Mouse (Mus musculus): ENCODE results near the gene Fkbp6. TPM values are rescaled to one million over a fixed set of nuclear protein-coding genes. Genes with fewer than 3 reads are reported as not detected.

Fkbp6 gene
- not detected in 2 replicates for polyA plus RNA-seq (2015; fragmentation: Nextera tagmentation; extraction: Ambion mirVana)

- Histone ChIP-seq H3K9ac (no peak within 1 kb of the TSS), H3K27ac (no peak within 1 kb of the TSS), H3K4me2 (no peak within 1 kb of the TSS), H3K4me3 (no peak within 1 kb of the TSS), H3K9me3 (replicated peaks) (no peaks in the 10 kb centered on the region), H3K36me3 (ENCODE audit: poor library complexity, severe bottlenecking) (no peaks in the 10 kb centered on the region), H3K27me3 (peaks cover 11% of the 10 kb centered on the region), H3K4me1 (no peaks in the 10 kb centered on the region)
- WGBS: 91% methylated on average over 35 of the region's 35 CpGs
- no peak for ATAC-seq
Measured at GRCm38 (mm10) chr5:135349862-135350261, at the start of gene Fkbp6. Fkbp6 (minus strand) TSS chr5:135350044.

GRCm38 (mm10) chr5:135399382-135399781 lies 49.5 kb upstream of the Fkbp6 start:
- Histone ChIP-seq H3K9ac (no peak overlapping the region), H3K4me3 (no peak overlapping the region), H3K9me3 (replicated peaks) (no peaks in the 10 kb centered on the region), H3K27ac (no peak overlapping the region), H3K4me1 (peaks cover 4% of the 10 kb centered on the region), H3K36me3 (ENCODE audit: poor library complexity, severe bottlenecking) (no peaks in the 10 kb centered on the region), H3K27me3 (no peaks in the 10 kb centered on the region), H3K4me2 (no peak overlapping the region)
- 81% methylated on average over 6 of the region's 6 CpGs for WGBS
- ATAC-seq: no peak

- no peak for ATAC-seq
- Histone ChIP-seq H3K4me1 (peaks cover 21% of the 10 kb centered on the region), H3K9me3 (replicated peaks) (no peaks in the 10 kb centered on the region), H3K4me2 (no peak overlapping the region), H3K9ac (no peak overlapping the region), H3K27me3 (no peaks in the 10 kb centered on the region), H3K4me3 (no peak overlapping the region), H3K36me3 (ENCODE audit: poor library complexity, severe bottlenecking) (peaks cover 15% of the 10 kb centered on the region), H3K27ac (no peak overlapping the region)
- 53% methylated on average over 5 of the region's 5 CpGs for WGBS
Measured at GRCm38 (mm10) chr5:135395826-135396225, 46.0 kb upstream of the Fkbp6 start.

- Histone ChIP-seq H3K36me3 (ENCODE audit: poor library complexity, severe bottlenecking) (peaks cover 31% of the 10 kb centered on the region), H3K27ac (peak within 1 kb of the TSS; percentile 88), H3K4me1 (peaks cover 21% of the 10 kb centered on the region), H3K9me3 (replicated peaks) (no peaks in the 10 kb centered on the region), H3K4me3 (peak within 1 kb of the TSS; percentile 82), H3K27me3 (no peaks in the 10 kb centered on the region), H3K4me2 (peak within 1 kb of the TSS; percentile 76), H3K9ac (peak within 1 kb of the TSS; percentile 98)
- ATAC-seq: peak; percentile 93
- WGBS: under 1% methylated on average over 93 of the region's 110 CpGs
Measured at GRCm38 (mm10) chr5:135394004-135394823, 44.4 kb upstream of the Fkbp6 start, which contains the start of gene Pom121. Pom121 (minus strand) TSS chr5:135394546.

GRCm38 (mm10) chr5:135383771-135384170 lies 33.9 kb upstream of the Fkbp6 start:
- Histone ChIP-seq H3K9me3 (replicated peaks) (no peaks in the 10 kb centered on the region), H3K4me1 (no peaks in the 10 kb centered on the region), H3K27ac (no peak overlapping the region), H3K36me3 (ENCODE audit: poor library complexity, severe bottlenecking) (peaks cover 99% of the 10 kb centered on the region), H3K4me3 (no peak overlapping the region), H3K27me3 (no peaks in the 10 kb centered on the region), H3K9ac (no peak overlapping the region), H3K4me2 (no peak overlapping the region)
- ATAC-seq: no peak
- WGBS: 82% methylated on average over 10 of the region's 10 CpGs

- no peak overlapping the region for H3K4me2 ChIP-seq
- 93% methylated on average over 7 of the region's 7 CpGs for WGBS
- no peaks in the 10 kb centered on the region for H3K27me3 ChIP-seq
- H3K36me3 ChIP-seq (ENCODE audit: poor library complexity, severe bottlenecking): peaks cover 99% of the 10 kb centered on the region
- no peak overlapping the region for H3K27ac ChIP-seq
- no peak for ATAC-seq
- H3K4me3 ChIP-seq: no peak overlapping the region
- no peak overlapping the region for H3K9ac ChIP-seq
- H3K9me3 ChIP-seq (replicated peaks): no peaks in the 10 kb centered on the region
- H3K4me1 ChIP-seq: no peaks in the 10 kb centered on the region
Measured at GRCm38 (mm10) chr5:135382746-135383145, 32.9 kb upstream of the Fkbp6 start.

- no peak overlapping the region for H3K4me3 ChIP-seq
- H3K27me3 ChIP-seq: no peaks in the 10 kb centered on the region
- no peak overlapping the region for H3K9ac ChIP-seq
- WGBS: 96% methylated on average over 10 of the region's 10 CpGs
- H3K4me2 ChIP-seq: no peak overlapping the region
- H3K27ac ChIP-seq: no peak overlapping the region
- peaks cover 99% of the 10 kb centered on the region for H3K36me3 ChIP-seq (ENCODE audit: poor library complexity, severe bottlenecking)
- H3K4me1 ChIP-seq: no peaks in the 10 kb centered on the region
- H3K9me3 ChIP-seq (replicated peaks): no peaks in the 10 kb centered on the region
- ATAC-seq: no peak
Measured at GRCm38 (mm10) chr5:135381356-135381925, 31.6 kb upstream of the Fkbp6 start.

- H3K27me3 ChIP-seq: no peaks in the 10 kb centered on the region
- H3K4me1 ChIP-seq: no peaks in the 10 kb centered on the region
- H3K9ac ChIP-seq: no peak overlapping the region
- no peak overlapping the region for H3K4me2 ChIP-seq
- H3K36me3 ChIP-seq (ENCODE audit: poor library complexity, severe bottlenecking): peaks cover 99% of the 10 kb centered on the region
- no peak overlapping the region for H3K27ac ChIP-seq
- ATAC-seq: no peak
- no peak overlapping the region for H3K4me3 ChIP-seq
- H3K9me3 ChIP-seq (replicated peaks): no peaks in the 10 kb centered on the region
- WGBS: 97% methylated on average over 4 of the region's 4 CpGs
Measured at GRCm38 (mm10) chr5:135380681-135381080, 30.8 kb upstream of the Fkbp6 start.

GRCm38 (mm10) chr5:135376341-135376740 lies 26.5 kb upstream of the Fkbp6 start:
- Histone ChIP-seq H3K27me3 (no peaks in the 10 kb centered on the region), H3K9ac (no peak overlapping the region), H3K9me3 (replicated peaks) (no peaks in the 10 kb centered on the region), H3K36me3 (ENCODE audit: poor library complexity, severe bottlenecking) (peaks cover 99% of the 10 kb centered on the region), H3K4me3 (no peak overlapping the region), H3K4me1 (peaks cover 4% of the 10 kb centered on the region; the same call in 1 of the 2 replicates), H3K4me2 (no peak overlapping the region), H3K27ac (no peak overlapping the region)
- ATAC-seq: no peak
- WGBS: 57% methylated on average over 2 of the region's 2 CpGs

GRCm38 (mm10) chr5:135375167-135375566 lies 25.3 kb upstream of the Fkbp6 start:
- 64% methylated on average over 8 of the region's 8 CpGs for WGBS
- Histone ChIP-seq H3K4me3 (no peak overlapping the region), H3K4me1 (peaks cover 15% of the 10 kb centered on the region), H3K4me2 (no peak overlapping the region), H3K36me3 (ENCODE audit: poor library complexity, severe bottlenecking) (peaks cover 87% of the 10 kb centered on the region), H3K9ac (no peak overlapping the region), H3K27ac (no peak overlapping the region), H3K27me3 (no peaks in the 10 kb centered on the region), H3K9me3 (replicated peaks) (no peaks in the 10 kb centered on the region)
- ATAC-seq: no peak

- 92% methylated on average over 5 of the region's 5 CpGs for WGBS
- H3K9ac ChIP-seq: no peak overlapping the region
- H3K9me3 ChIP-seq (replicated peaks): no peaks in the 10 kb centered on the region
- peaks cover 23% of the 10 kb centered on the region for H3K4me1 ChIP-seq
- no peaks in the 10 kb centered on the region for H3K27me3 ChIP-seq
- peaks cover 72% of the 10 kb centered on the region for H3K36me3 ChIP-seq (ENCODE audit: poor library complexity, severe bottlenecking)
- no peak overlapping the region for H3K4me3 ChIP-seq
- ATAC-seq: no peak
- H3K27ac ChIP-seq: no peak overlapping the region
- no peak overlapping the region for H3K4me2 ChIP-seq
Measured at GRCm38 (mm10) chr5:135373601-135374000, 23.8 kb upstream of the Fkbp6 start.

GRCm38 (mm10) chr5:135371195-135371594 lies 21.4 kb upstream of the Fkbp6 start:
- no peak overlapping the region for H3K9ac ChIP-seq
- H3K27ac ChIP-seq: no peak overlapping the region
- H3K27me3 ChIP-seq: no peaks in the 10 kb centered on the region
- ATAC-seq: no peak
- peaks cover 25% of the 10 kb centered on the region for H3K4me1 ChIP-seq
- peaks cover 48% of the 10 kb centered on the region for H3K36me3 ChIP-seq (ENCODE audit: poor library complexity, severe bottlenecking)
- no peak overlapping the region for H3K4me3 ChIP-seq
- no peaks in the 10 kb centered on the region for H3K9me3 ChIP-seq (replicated peaks)
- peak overlapping the region; percentile 88; the same call in 1 of the 2 replicates for H3K4me2 ChIP-seq
- WGBS: 96% methylated on average over 13 of the region's 13 CpGs
